In genomic region chr8:79679005-79679404, GRCm38 (mm10) we compare ENCODE assay signal across 21 mouse cellular contexts. TPM values are rescaled to one million over a fixed set of nuclear protein-coding genes. Genes with fewer than 3 reads are reported as not detected.
DNase-seq lines count a peak whose midpoint lies in the region; ATAC-seq and TF ChIP-seq lines count a peak whose summit lies in the region.
"Had no signal": no experiment of that assay in that cellular context is flagged by ENCODE, and none has a peak within 500 bp of the region (broad histone marks: within the 10 kb centered on the region; RNA-seq: fewer than 3 reads in every experiment).

No protein-coding gene starts in this region.

- no peak for TF ChIP-seq RAD21 in MEL (IDR thresholded peaks at IDR 0.05; ENCODE audit: low read depth, low read length)

- peaks cover 9 to 12% of the 10 kb centered on the region in 2 experiments for H3K4me1 ChIP-seq in MEL (ENCODE audit: control insufficient read depth in 1 of 2, insufficient read depth in 2 of 2, low read length in 2 of 2)
- H3K4me1 ChIP-seq: limb, embryonic 15.5 days had no signal

- 0 out of 2 replicates have a peak overlapping the region, but pooled peaks have one; percentile 2 for H3K9ac ChIP-seq in MEL (ENCODE audit: control insufficient read depth, low read depth, low read length, poor library complexity, severe bottlenecking)
- H3K9ac ChIP-seq: embryonic facial prominence, embryonic 15.5 days; hindbrain, embryonic 12.5 days; limb, embryonic 15.5 days; lung, embryonic 15.5 days; midbrain, embryonic 12.5 days had no signal

- H3K27me3 ChIP-seq in MEL (ENCODE audit: control insufficient read depth in 1 of 2, insufficient read depth in 2 of 2, low read length in 2 of 2) = no peaks in the 10 kb centered on the region
- H3K27me3 ChIP-seq: embryonic facial prominence, embryonic 15.5 days; hindbrain, embryonic 12.5 days; limb, embryonic 15.5 days; lung, embryonic 15.5 days; midbrain, embryonic 12.5 days had no signal

- peaks cover 9 to 19% of the 10 kb centered on the region in 2 experiments for H3K36me3 ChIP-seq in MEL (ENCODE audit: control insufficient read depth in 1 of 2, insufficient read depth in 2 of 2, low read length in 2 of 2)

- H3K79me2 ChIP-seq in MEL (ENCODE audit: control insufficient read depth, insufficient read depth, low read length, poor library complexity) = 0 out of 2 replicates have a peak, but pooled peaks cover 2% of the 10 kb centered on the region

- no peak for TF ChIP-seq POLR2A in MEL (IDR thresholded peaks at IDR 0.05; ENCODE audit: control insufficient read depth in 1 of 2, insufficient read depth in 1 of 2, low read depth in 1 of 2, low read length in 2 of 2, poor library complexity in 1 of 2)

- H3K27ac ChIP-seq in MEL (ENCODE audit: control insufficient read depth, low read depth, low read length) = peak overlapping the region; percentile 6; the same call in 1 of the 2 replicates
- H3K27ac ChIP-seq: embryonic facial prominence, embryonic 15.5 days; hindbrain, embryonic 12.5 days; limb, embryonic 15.5 days; lung, embryonic 15.5 days; midbrain, embryonic 12.5 days had no signal

- TF ChIP-seq EP300 in MEL (IDR thresholded peaks at IDR 0.05; ENCODE audit: low read depth in 1 of 2, low read length in 2 of 2) = peak; percentile 51 to 60

- peak; percentile 66; the same call in 1 of the 2 replicates for ATAC-seq in frontal cortex, adult (ENCODE audit: low TSS enrichment)
- ATAC-seq in common myeloid progenitor, adult 5-6 weeks (replicated peaks; ENCODE audit: low read depth, poor library complexity, severe bottlenecking) = peak; percentile 89
- ATAC-seq in megakaryocyte-erythroid progenitor cell, adult 5-6 weeks (replicated peaks; ENCODE audit: low FRiP score, low TSS enrichment, poor library complexity, severe bottlenecking) = peak; percentile 68
- ATAC-seq: forebrain, embryonic 14.5 days; intestine, embryonic 16.5 days had no signal

- no peak for DNase-seq in frontal cortex, postnatal 10 days (ENCODE audit: low spot score in 2 of 2)
- peak; percentile 85 for DNase-seq in MEL (ENCODE audit: low read depth, low spot score)
- DNase-seq in layer of hippocampus, postnatal 25 days (ENCODE audit: extremely low spot score in 1 of 2, low spot score in 1 of 2) = no peak
- no peak for DNase-seq in testis, postnatal 14 days (ENCODE audit: low spot score)
- DNase-seq in right cerebral cortex, adult 2 months (ENCODE audit: low spot score in 2 of 2) = no peak
- DNase-seq: adrenal gland, adult 8-10 months; B cell, adult 2 months; cerebellum, postnatal 36 days; kidney, postnatal 25 days; layer of hippocampus, postnatal 36 days; thymus, postnatal 14 days had no signal

- H3K4me3 ChIP-seq in MEL (ENCODE audit: control insufficient read depth in 1 of 2, insufficient read depth in 1 of 2, low read depth in 2 of 2, low read length in 2 of 2) = no peak overlapping the region
- H3K4me3 ChIP-seq: embryonic facial prominence, embryonic 15.5 days; hindbrain, embryonic 12.5 days; limb, embryonic 15.5 days; lung, embryonic 15.5 days; midbrain, embryonic 12.5 days had no signal

- H3K9me3 ChIP-seq in MEL (replicated peaks; ENCODE audit: insufficient read depth, low read length) = no peaks in the 10 kb centered on the region
- H3K9me3 ChIP-seq: embryonic facial prominence, embryonic 15.5 days; hindbrain, embryonic 12.5 days; limb, embryonic 15.5 days; lung, embryonic 15.5 days; midbrain, embryonic 12.5 days had no signal

- no peak for TF ChIP-seq CTCF in MEL (IDR thresholded peaks at IDR 0.05 in 2 of 3, conservative IDR thresholded peaks at IDR 0.05 in 1 of 3; ENCODE audit: control insufficient read depth in 1 of 3, insufficient read depth in 1 of 3, low read depth in 2 of 3, low read length in 3 of 3, poor library complexity in 1 of 3, severe bottlenecking in 1 of 3)

TF ChIP-seq in MEL, 35 proteins besides CTCF, POLR2A, EP300 and RAD21:
- TF ChIP-seq MAX (IDR thresholded peaks at IDR 0.05; ENCODE audit: low read length) (no peak), POLR2AphosphoS5 (IDR thresholded peaks at IDR 0.05; ENCODE audit: borderline replicate concordance, low read depth, low read length) (no peak), ZMIZ1 (IDR thresholded peaks at IDR 0.05; ENCODE audit: low read depth, low read length) (no peak), MAFK (IDR thresholded peaks at IDR 0.05; ENCODE audit: borderline replicate concordance, low read depth, low read length) (no peak), MEF2A (IDR thresholded peaks at IDR 0.05; ENCODE audit: extremely low read depth, insufficient replicate concordance, low read depth, low read length, poor library complexity, severe bottlenecking) (no peak), USF2 (IDR thresholded peaks at IDR 0.05; ENCODE audit: borderline replicate concordance in 1 of 2, insufficient read depth in 1 of 2, low read depth in 1 of 2, low read length in 2 of 2) (no peak), NELFE (IDR thresholded peaks at IDR 0.05; ENCODE audit: low read depth, low read length) (no peak), E2F4 (IDR thresholded peaks at IDR 0.05; ENCODE audit: borderline replicate concordance, low read depth, low read length) (no peak), TCF12 (IDR thresholded peaks at IDR 0.05; ENCODE audit: low read depth, low read length) (no peak), BHLHE40 (IDR thresholded peaks at IDR 0.05; ENCODE audit: borderline replicate concordance, low read depth, low read length) (no peak), ZKSCAN1 (IDR thresholded peaks at IDR 0.05; ENCODE audit: low read depth, low read length) (no peak), ETS1 (IDR thresholded peaks at IDR 0.05; ENCODE audit: low read depth, low read length) (no peak), SMC3 (IDR thresholded peaks at IDR 0.05; ENCODE audit: low read depth, low read length) (no peak), NRF1 (IDR thresholded peaks at IDR 0.05; ENCODE audit: insufficient read depth, low read depth, low read length, poor library complexity, severe bottlenecking) (no peak), TAL1 (IDR thresholded peaks at IDR 0.05; ENCODE audit: low read length) (no peak), USF1 (IDR thresholded peaks at IDR 0.05; ENCODE audit: low read depth, low read length) (no peak), KAT2A (conservative IDR thresholded peaks at IDR 0.05; ENCODE audit: low read depth, low read length) (no peak), GATA1 (IDR thresholded peaks at IDR 0.05; ENCODE audit: low read depth, low read length) (0 out of 2 replicates have a peak, but pooled peaks have one; percentile 3), RCOR1 (IDR thresholded peaks at IDR 0.05; ENCODE audit: low read depth, low read length) (no peak), POLR2AphosphoS2 (IDR thresholded peaks at IDR 0.05; ENCODE audit: low read length) (peak; percentile 87; the same call in 1 of the 2 replicates), GABPA (IDR thresholded peaks at IDR 0.05; ENCODE audit: low read depth, low read length) (no peak), MXI1 (IDR thresholded peaks at IDR 0.05; ENCODE audit: low read depth, low read length) (no peak), UBTF (IDR thresholded peaks at IDR 0.05; ENCODE audit: borderline replicate concordance, insufficient read depth, low read depth, low read length) (no peak), JUND (IDR thresholded peaks at IDR 0.05; ENCODE audit: low read depth, low read length) (0 out of 2 replicates have a peak, but pooled peaks have one; percentile 31), MYB (IDR thresholded peaks at IDR 0.05; ENCODE audit: low read depth, low read length) (peak; percentile 46; the same call in 1 of the 2 replicates), TBP (IDR thresholded peaks at IDR 0.05; ENCODE audit: low read depth, low read length) (peak; percentile 84), ELF1 (IDR thresholded peaks at IDR 0.05; ENCODE audit: low read depth, low read length) (no peak), MAZ (IDR thresholded peaks at IDR 0.05; ENCODE audit: low read depth, low read length) (no peak), CHD1 (IDR thresholded peaks at IDR 0.05; ENCODE audit: low read depth, low read length) (no peak), ZNF384 (IDR thresholded peaks at IDR 0.05; ENCODE audit: low read depth, low read length) (no peak), SIN3A (IDR thresholded peaks at IDR 0.05; ENCODE audit: low read length) (no peak)

RNA-seq across cellular contexts. Expression of gene Abce1, which starts 32.5 kb away (rescaled TPM):
- total RNA-seq in MEL (2012; rRNA removed) = 174 and 180 TPM in 2 replicates
- polyA plus RNA-seq in MEL (2012; ENCODE audit: insufficient read depth in 1 of 2, insufficient read length in 2 of 2, low read depth in 1 of 2, low replicate concordance in 2 of 2, missing spikeins in 1 of 2) = 100 to 1,000 TPM; 141 to 293 TPM
- 275 and 301 TPM in 2 replicates for total RNA-seq in common myeloid progenitor, adult 5-6 weeks (2017)
- 221 and 233 TPM in 2 replicates for total RNA-seq in megakaryocyte-erythroid progenitor cell, adult 5-6 weeks (2014; fragmentation: Nextera tagmentation)
- total RNA-seq in megakaryocyte-erythroid progenitor cell, adult 5-6 weeks (2017) = 334 and 335 TPM in 2 replicates
- total RNA-seq in layer of hippocampus, postnatal 25 days (2021) = 10 to 100 TPM; 75.8 to 79.3 TPM

RNA-seq across cellular contexts. Expression of gene Anapc10, which starts 32.6 kb away (rescaled TPM):
- total RNA-seq in MEL (2012; rRNA removed) = 16.2 and 17.2 TPM in 2 replicates
- 10 to 100 TPM in 1 of 2 experiments, not detected in 1; 19.1 TPM for polyA plus RNA-seq in MEL (2012; ENCODE audit: insufficient read depth in 1 of 2, insufficient read length in 2 of 2, low read depth in 1 of 2, low replicate concordance in 2 of 2, missing spikeins in 1 of 2)
- 10.2 and 13.6 TPM in 2 replicates for total RNA-seq in common myeloid progenitor, adult 5-6 weeks (2017)
- total RNA-seq in megakaryocyte-erythroid progenitor cell, adult 5-6 weeks (2014; fragmentation: Nextera tagmentation) = 7.3 and 33.3 TPM in 2 replicates
- 13.2 TPM in 2 replicates for total RNA-seq in megakaryocyte-erythroid progenitor cell, adult 5-6 weeks (2017)
- 10 to 100 TPM in 1 of 2 experiments, 1 to 10 TPM in 1; 8.2 to 12.7 TPM for total RNA-seq in layer of hippocampus, postnatal 25 days (2021)

RNA-seq across cellular contexts. Expression of gene Otud4, which starts 39.6 kb away (rescaled TPM):
- 42.8 and 45.3 TPM in 2 replicates for total RNA-seq in MEL (2012; rRNA removed)
- 10 to 100 TPM; 51.7 to 53.4 TPM for polyA plus RNA-seq in MEL (2012; ENCODE audit: insufficient read depth in 1 of 2, insufficient read length in 2 of 2, low read depth in 1 of 2, low replicate concordance in 2 of 2, missing spikeins in 1 of 2)
- total RNA-seq in common myeloid progenitor, adult 5-6 weeks (2017) = 77.6 and 81.6 TPM in 2 replicates
- total RNA-seq in megakaryocyte-erythroid progenitor cell, adult 5-6 weeks (2014; fragmentation: Nextera tagmentation) = 75.5 and 87.6 TPM in 2 replicates
- 82.2 and 82.8 TPM in 2 replicates for total RNA-seq in megakaryocyte-erythroid progenitor cell, adult 5-6 weeks (2017)
- total RNA-seq in layer of hippocampus, postnatal 25 days (2021) = 10 to 100 TPM; 36.0 to 36.7 TPM
